Mouse (Mus musculus) forebrain, embryonic 16.5 days (tissue): ENCODE measurements at regions not wholly inside any gene's neighbourhood (a gene's known extent, or its start where the extent isn't known, plus 50 kb on each side); places are given as distances from the start of the nearest gene placed in this dataset.
"Not testable (repeated sequence)": the region's sequence is repeated elsewhere in the genome, so short reads cannot be mapped to it uniquely, and the experiment has no call there.

Experiments
- ATAC-seq: fragments of 200-750 bp; cut with Nextera tagmentation; 2 replicates; pipeline ENCODE4 v1.8.0; 2017; ENCODE audit warnings: mild to moderate bottlenecking, moderate library complexity
- H3K27ac ChIP-seq: fragments of 300-500 bp; sonication (generic); 2 replicates; pipeline ENCODE4 v1.5.1; 2014; ENCODE audit warnings: low read length, control low read depth
- H3K27me3 ChIP-seq: fragments of 300-500 bp; sonication (generic); replicated peaks from 2 replicates; pipeline ENCODE4 v1.6.1; 2014; ENCODE audit warnings: low read length; ENCODE audit not compliant: control insufficient read depth, insufficient read depth
- H3K36me3 ChIP-seq: fragments of 300-500 bp; sonication (generic); 2 replicates; pipeline ENCODE4 v1.6.1; 2014; ENCODE audit not compliant: control insufficient read depth, insufficient read depth
- H3K4me1 ChIP-seq: fragments of 300-500 bp; sonication (generic); replicated peaks from 2 replicates; pipeline ENCODE4 v1.6.1; 2014; ENCODE audit warnings: low read length; ENCODE audit not compliant: control insufficient read depth, insufficient read depth
- H3K4me2 ChIP-seq: fragments of 300-500 bp; sonication (generic); 2 replicates; pipeline ENCODE4 v1.6.1; 2014; ENCODE audit warnings: mild to moderate bottlenecking, low read length, control low read depth
- H3K4me3 ChIP-seq: fragments of 300-500 bp; sonication (generic); replicated peaks from 2 replicates; pipeline ENCODE4 v1.5.1; 2014; ENCODE audit warnings: mild to moderate bottlenecking, low read length, control low read depth
- H3K9ac ChIP-seq: fragments of 300-500 bp; sonication (generic); replicated peaks from 2 replicates; pipeline ENCODE4 v1.6.1; 2014; ENCODE audit warnings: low read depth, low read length, control low read depth
- H3K9me3 ChIP-seq: fragments of 300-500 bp; sonication (generic); 2 replicates; pipeline ENCODE4 v1.6.1; 2016; ENCODE audit warnings: low read length; ENCODE audit not compliant: control insufficient read depth
- WGBS: fragments of 180-500 bp; shearing (Covaris S2); extraction: QIAGEN DNeasy Blood & Tissue Kit; methylation state at CpG from one replicate; pipeline ENCODE4 v1.1.7; 2014; 5-methylcytosine and 5-hydroxymethylcytosine counted together

- no peak overlapping the region for H3K27ac ChIP-seq
- no peaks in the 10 kb centered on the region for H3K9me3 ChIP-seq
- H3K36me3 ChIP-seq, result no peaks in the 10 kb centered on the region
- ATAC-seq, result peak; percentile 81
- H3K4me1 ChIP-seq, result 0 out of 2 replicates have a peak, but pooled peaks cover 3% of the 10 kb centered on the region
- no peak overlapping the region for H3K9ac ChIP-seq
- H3K4me2 ChIP-seq, result no peak overlapping the region
- no peak overlapping the region for H3K4me3 ChIP-seq
- no peaks in the 10 kb centered on the region for H3K27me3 ChIP-seq
- 66% methylated on average over 1 of the region's 1 CpGs for WGBS
Measured at GRCm38 (mm10) chr3:124067971-124068370, 252.7 kb upstream of the Tram1l1 start.

GRCm38 (mm10) chr3:124069182-124069581, 251.5 kb upstream of the Tram1l1 start:
- no peaks in the 10 kb centered on the region for H3K36me3 ChIP-seq
- H3K9me3 ChIP-seq, result no peaks in the 10 kb centered on the region
- no peak for ATAC-seq
- H3K4me1 ChIP-seq, result 0 out of 2 replicates have a peak, but pooled peaks cover 3% of the 10 kb centered on the region
- no peak overlapping the region for H3K4me2 ChIP-seq
- H3K27ac ChIP-seq, result no peak overlapping the region
- H3K9ac ChIP-seq, result no peak overlapping the region
- no peaks in the 10 kb centered on the region for H3K27me3 ChIP-seq
- 63% methylated on average over 1 of the region's 1 CpGs for WGBS
- H3K4me3 ChIP-seq, result no peak overlapping the region

GRCm38 (mm10) chr3:124075974-124076606, 244.6 kb upstream of the Tram1l1 start:
- Histone ChIP-seq H3K36me3 (no peaks in the 10 kb centered on the region), H3K27ac (peak overlapping the region; percentile 35; the same call in 1 of the 2 replicates), H3K4me2 (peak overlapping the region; percentile 17; the same call in 1 of the 2 replicates), H3K4me3 (no peak overlapping the region), H3K9ac (no peak overlapping the region), H3K9me3 (no peaks in the 10 kb centered on the region), H3K4me1 (peaks cover 2% of the 10 kb centered on the region), H3K27me3 (no peaks in the 10 kb centered on the region)
- peak; percentile 84 for ATAC-seq
- WGBS, result 50% methylated on average over 6 of the region's 6 CpGs

DNA sequence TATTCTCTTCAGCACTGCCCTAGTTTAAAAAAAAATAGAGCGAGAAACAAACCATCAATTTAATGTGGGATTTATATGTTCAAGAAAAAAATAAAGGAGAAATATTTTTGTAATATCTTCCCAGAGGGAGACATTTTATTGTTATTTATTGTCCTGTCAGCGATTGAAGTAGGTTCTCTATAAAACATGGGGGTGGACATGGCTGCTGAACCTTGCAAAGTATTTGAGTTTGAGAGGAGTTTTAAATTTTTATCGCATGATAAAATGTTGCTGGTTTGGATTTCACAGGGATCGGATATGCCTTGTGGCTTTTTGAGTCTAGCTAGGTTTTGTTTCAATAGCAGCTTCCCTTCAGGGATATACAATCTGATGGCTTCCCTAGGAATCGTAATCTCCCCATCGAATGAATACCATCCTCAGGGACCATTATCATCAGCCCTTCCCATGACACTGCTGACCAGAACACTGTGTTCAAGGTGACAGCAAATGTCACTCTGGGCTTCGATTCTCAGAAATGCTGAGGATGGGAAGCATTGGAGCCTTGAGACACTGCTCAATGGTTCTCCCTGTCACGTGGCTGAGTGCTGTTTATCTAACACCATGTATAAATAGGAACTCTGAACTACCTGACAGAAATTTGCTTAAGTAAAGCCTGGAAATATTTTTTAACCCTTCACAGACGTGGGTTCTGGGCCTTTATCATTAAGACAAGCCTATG, 228.1 kb upstream of the Tram1l1 start:
- Histone ChIP-seq H3K27me3 (no peaks in the 10 kb centered on the region), H3K4me2 (no peak overlapping the region), H3K4me3 (no peak overlapping the region), H3K9me3 (no peaks in the 10 kb centered on the region), H3K4me1 (no peaks in the 10 kb centered on the region), H3K9ac (no peak overlapping the region), H3K36me3 (no peaks in the 10 kb centered on the region), H3K27ac (no peak overlapping the region)
- 89% methylated on average over 9 of the region's 9 CpGs for WGBS
- no peak for ATAC-seq

GRCm38 (mm10) chr3:124113995-124114394, 206.7 kb upstream of the Tram1l1 start:
- H3K4me2 ChIP-seq, result no peak overlapping the region
- no peaks in the 10 kb centered on the region for H3K9me3 ChIP-seq
- WGBS, result 56% methylated on average over 1 of the region's 1 CpGs
- H3K27me3 ChIP-seq, result no peaks in the 10 kb centered on the region
- no peak overlapping the region for H3K27ac ChIP-seq
- no peaks in the 10 kb centered on the region for H3K4me1 ChIP-seq
- no peak overlapping the region for H3K9ac ChIP-seq
- peak; percentile 78 for ATAC-seq
- H3K36me3 ChIP-seq, result no peaks in the 10 kb centered on the region
- H3K4me3 ChIP-seq, result no peak overlapping the region

GRCm38 (mm10) chr3:124156255-124156654, 164.4 kb upstream of the Tram1l1 start:
- Histone ChIP-seq H3K4me1 (no peaks in the 10 kb centered on the region), H3K27ac (no peak overlapping the region), H3K9ac (no peak overlapping the region), H3K4me3 (no peak overlapping the region), H3K4me2 (no peak overlapping the region), H3K27me3 (no peaks in the 10 kb centered on the region), H3K9me3 (no peaks in the 10 kb centered on the region), H3K36me3 (no peaks in the 10 kb centered on the region)
- 55% methylated on average over 2 of the region's 2 CpGs for WGBS
- peak; percentile 85 for ATAC-seq

- WGBS, result 64% methylated on average over 6 of the region's 6 CpGs
- Histone ChIP-seq H3K9me3 (no peaks in the 10 kb centered on the region), H3K4me1 (no peaks in the 10 kb centered on the region), H3K27me3 (no peaks in the 10 kb centered on the region), H3K4me3 (no peak overlapping the region), H3K27ac (no peak overlapping the region), H3K4me2 (no peak overlapping the region), H3K9ac (no peak overlapping the region), H3K36me3 (no peaks in the 10 kb centered on the region)
- ATAC-seq, result peak; percentile 91
Measured at GRCm38 (mm10) chr3:124157858-124158655, 162.6 kb upstream of the Tram1l1 start.

- not testable (repeated sequence) for H3K9ac ChIP-seq, ATAC-seq, H3K9me3 ChIP-seq, H3K4me1 ChIP-seq, H3K4me3 ChIP-seq, H3K36me3 ChIP-seq, H3K4me2 ChIP-seq, H3K27me3 ChIP-seq, H3K27ac ChIP-seq
- WGBS, result 80% methylated on average over 6 of the region's 6 CpGs
Measured at GRCm38 (mm10) chr3:124193331-124193730, 127.3 kb upstream of the Tram1l1 start.

GRCm38 (mm10) chr3:124200226-124200940, 120.3 kb upstream of the Tram1l1 start:
- not testable (repeated sequence) for H3K36me3 ChIP-seq, H3K4me2 ChIP-seq, H3K4me1 ChIP-seq, H3K4me3 ChIP-seq, H3K9ac ChIP-seq, ATAC-seq, H3K27ac ChIP-seq, H3K9me3 ChIP-seq, H3K27me3 ChIP-seq
- WGBS, result 89% methylated on average over 9 of the region's 9 CpGs
